Mouse (Mus musculus): ENCODE results near the gene Acad11.

GRCm38 (mm10) chr9:104102901-104103300 lies 39.7 kb downstream of the Acad11 start:
- TF ChIP-seq CTCF (IDR thresholded peaks at IDR 0.05; ENCODE audit: borderline replicate concordance, insufficient read depth, low read depth, low read length) (no peak), POLR2A (IDR thresholded peaks at IDR 0.05; ENCODE audit: borderline replicate concordance, insufficient read depth, low read length) (no peak)

Data from cerebellum, adult 2 months (tissue).